Comparison of ENCODE assay signal across 28 mouse cellular contexts in genomic region chr6:98746976-98747375, GRCm38 (mm10).
DNase-seq lines count a peak whose midpoint lies in the region; ATAC-seq and TF ChIP-seq lines count a peak whose summit lies in the region.
"Had no signal": no experiment of that assay in that cellular context is flagged by ENCODE, and none has a peak within 500 bp of the region (broad histone marks: within the 10 kb centered on the region; RNA-seq: fewer than 3 reads in every experiment).

No protein-coding gene starts in this region.

- H3K79me2 ChIP-seq in C2C12 (ENCODE audit: control insufficient read depth, insufficient read depth), result no peaks in the 10 kb centered on the region
- no peaks in the 10 kb centered on the region for H3K79me2 ChIP-seq in myocyte (ENCODE audit: control insufficient read depth, insufficient read depth)

- TF ChIP-seq POLR2A in myocyte (IDR thresholded peaks at IDR 0.05; ENCODE audit: insufficient read length, low read depth), result no peak

- no peaks in the 10 kb centered on the region for H3K36me3 ChIP-seq in heart, postnatal 0 days (replicated peaks; ENCODE audit: control insufficient read depth, insufficient read depth, low read length)
- no peaks in the 10 kb centered on the region for H3K36me3 ChIP-seq in heart, embryonic 11.5 days (ENCODE audit: control insufficient read depth, insufficient read depth, low read length)
- H3K36me3 ChIP-seq in lung, embryonic 14.5 days (ENCODE audit: insufficient read depth), result no peaks in the 10 kb centered on the region
- no peaks in the 10 kb centered on the region for H3K36me3 ChIP-seq in C2C12 (ENCODE audit: control insufficient read depth, insufficient read depth)
- no peaks in the 10 kb centered on the region for H3K36me3 ChIP-seq in myocyte (ENCODE audit: control insufficient read depth, insufficient read depth)
- H3K36me3 ChIP-seq: embryonic facial prominence, embryonic 10.5 days; embryonic facial prominence, embryonic 15.5 days; forebrain, embryonic 12.5 days; G1E; hindbrain, embryonic 15.5 days; limb, embryonic 12.5 days; liver, embryonic 15.5 days; midbrain, embryonic 10.5 days; neural tube, embryonic 13.5 days had no signal

- no peak overlapping the region for H3K27ac ChIP-seq in heart, postnatal 0 days (ENCODE audit: low read depth)
- H3K27ac ChIP-seq in heart, embryonic 11.5 days (ENCODE audit: low read depth, low read length), result no peak overlapping the region
- H3K27ac ChIP-seq in lung, embryonic 14.5 days (ENCODE audit: low read depth), result no peak overlapping the region
- H3K27ac ChIP-seq: embryonic facial prominence, embryonic 10.5 days; embryonic facial prominence, embryonic 15.5 days; forebrain, embryonic 12.5 days; hindbrain, embryonic 15.5 days; layer of hippocampus, adult 2 months; left cerebral cortex, adult 2 months; limb, embryonic 12.5 days; liver, embryonic 15.5 days; midbrain, embryonic 10.5 days; neural tube, embryonic 13.5 days had no signal

- no peak overlapping the region for H3K9ac ChIP-seq in heart, postnatal 0 days (replicated peaks; ENCODE audit: low read depth, low read length)
- H3K9ac ChIP-seq in heart, embryonic 11.5 days (ENCODE audit: low read depth, low read length), result no peak overlapping the region
- no peak overlapping the region for H3K9ac ChIP-seq in lung, embryonic 14.5 days
- H3K9ac ChIP-seq: embryonic facial prominence, embryonic 15.5 days; forebrain, embryonic 12.5 days; forebrain, postnatal 0 days; hindbrain, embryonic 15.5 days; limb, embryonic 12.5 days; liver, embryonic 15.5 days; neural tube, embryonic 13.5 days had no signal

- no peak for DNase-seq in heart, postnatal 0 days (ENCODE audit: low spot score)
- peak; percentile 63 for DNase-seq in lung, embryonic 14.5 days
- no peak for DNase-seq in lung, postnatal 25 days (ENCODE audit: low spot score)
- DNase-seq: adrenal gland, postnatal 14 days; cerebellum, adult 11-12 months; cerebellum, adult 9-11 months; forebrain, postnatal 0 days; heart, postnatal 10 days; kidney, adult 9 months; kidney, postnatal 36 days; thymus, adult 2 months; thymus, postnatal 36 days had no signal

- H3K9me3 ChIP-seq in heart, postnatal 0 days (replicated peaks; ENCODE audit: control insufficient read depth, low read length), result no peaks in the 10 kb centered on the region
- H3K9me3 ChIP-seq in heart, embryonic 11.5 days (replicated peaks; ENCODE audit: control insufficient read depth, low read length), result no peaks in the 10 kb centered on the region
- no peaks in the 10 kb centered on the region for H3K9me3 ChIP-seq in lung, embryonic 14.5 days (ENCODE audit: low read depth, low read length)
- H3K9me3 ChIP-seq: embryonic facial prominence, embryonic 10.5 days; embryonic facial prominence, embryonic 15.5 days; forebrain, embryonic 12.5 days; G1E; hindbrain, embryonic 15.5 days; limb, embryonic 12.5 days; liver, embryonic 15.5 days; midbrain, embryonic 10.5 days; neural tube, embryonic 13.5 days had no signal

- no peak for ATAC-seq in heart, postnatal 0 days (ENCODE audit: insufficient read depth, low read depth)
- no peak for ATAC-seq in heart, embryonic 11.5 days (replicated peaks; ENCODE audit: insufficient number of reproducible peaks, low FRiP score, low TSS enrichment)
- no peak for ATAC-seq in lung, embryonic 14.5 days (ENCODE audit: insufficient read depth)
- ATAC-seq: forebrain, postnatal 0 days; lung, postnatal 0 days; Patski had no signal

- no peaks in the 10 kb centered on the region for H3K27me3 ChIP-seq in heart, postnatal 0 days (ENCODE audit: control insufficient read depth, insufficient read depth, low read length)
- no peaks in the 10 kb centered on the region for H3K27me3 ChIP-seq in heart, embryonic 11.5 days (ENCODE audit: control insufficient read depth, insufficient read depth, low read length)
- H3K27me3 ChIP-seq in lung, embryonic 14.5 days (ENCODE audit: insufficient read depth, low read length), result no peaks in the 10 kb centered on the region
- H3K27me3 ChIP-seq in C2C12 (ENCODE audit: control insufficient read depth, insufficient read depth, insufficient read length) (no peaks in the 10 kb centered on the region), myocyte (ENCODE audit: control insufficient read depth, insufficient read depth, insufficient read length) (no peaks in the 10 kb centered on the region)
- H3K27me3 ChIP-seq: embryonic facial prominence, embryonic 15.5 days; forebrain, embryonic 12.5 days; limb, embryonic 12.5 days; liver, embryonic 15.5 days; neural tube, embryonic 13.5 days had no signal

- H3K4me2 ChIP-seq in heart, postnatal 0 days (ENCODE audit: low read depth, low read length), result peak overlapping the region; percentile 12; the same call in 1 of the 2 replicates
- no peak overlapping the region for H3K4me2 ChIP-seq in heart, embryonic 11.5 days
- peak overlapping the region; percentile 29; the same call in 1 of the 2 replicates for H3K4me2 ChIP-seq in lung, embryonic 14.5 days
- peak overlapping the region; percentile 67 for H3K4me2 ChIP-seq in myocyte (ENCODE audit: low read depth)
- H3K4me2 ChIP-seq: embryonic facial prominence, embryonic 15.5 days; forebrain, embryonic 12.5 days; hindbrain, embryonic 15.5 days; limb, embryonic 12.5 days; liver, embryonic 15.5 days; neural tube, embryonic 13.5 days had no signal

- H3K4me1 ChIP-seq in heart, postnatal 0 days (ENCODE audit: control insufficient read depth, insufficient read depth), result no peaks in the 10 kb centered on the region
- H3K4me1 ChIP-seq in heart, embryonic 11.5 days (ENCODE audit: control insufficient read depth, insufficient read depth, low read length), result no peaks in the 10 kb centered on the region
- no peaks in the 10 kb centered on the region for H3K4me1 ChIP-seq in lung, embryonic 14.5 days (ENCODE audit: insufficient read depth)
- H3K4me1 ChIP-seq: embryonic facial prominence, embryonic 10.5 days; embryonic facial prominence, embryonic 15.5 days; forebrain, embryonic 12.5 days; hindbrain, embryonic 15.5 days; liver, embryonic 15.5 days; midbrain, embryonic 10.5 days; neural tube, embryonic 13.5 days had no signal

- H3ac ChIP-seq in C2C12 (ENCODE audit: control insufficient read depth, insufficient read length, low read depth) (peak overlapping the region; percentile 21), myocyte (ENCODE audit: control insufficient read depth, insufficient read length) (no peak overlapping the region)

- H3K4me3 ChIP-seq in heart, postnatal 0 days (ENCODE audit: low read depth, low read length), result no peak overlapping the region
- H3K4me3 ChIP-seq in heart, embryonic 11.5 days (ENCODE audit: low read depth, low read length), result no peak overlapping the region
- no peak overlapping the region for H3K4me3 ChIP-seq in lung, embryonic 14.5 days (ENCODE audit: low read depth, low read length)
- H3K4me3 ChIP-seq in C2C12 (ENCODE audit: insufficient read depth, poor library complexity, severe bottlenecking) (no peak overlapping the region), myocyte (no peak overlapping the region)
- H3K4me3 ChIP-seq: embryonic facial prominence, embryonic 10.5 days; embryonic facial prominence, embryonic 15.5 days; forebrain, embryonic 12.5 days; hindbrain, embryonic 15.5 days; layer of hippocampus, adult 2 months; left cerebral cortex, adult 2 months; limb, embryonic 12.5 days; liver, embryonic 15.5 days; midbrain, embryonic 10.5 days; neural tube, embryonic 13.5 days had no signal

- no peaks in the 10 kb centered on the region for H3K79me3 ChIP-seq in C2C12 (ENCODE audit: low read depth)

- TF ChIP-seq CTCF in heart, postnatal 0 days (IDR thresholded peaks at IDR 0.05; ENCODE audit: low read depth), result no peak
- TF ChIP-seq CTCF in lung, embryonic 14.5 days (IDR thresholded peaks at IDR 0.05; ENCODE audit: low read depth), result no peak
- no peak for TF ChIP-seq CTCF in C2C12 (IDR thresholded peaks at IDR 0.05; ENCODE audit: control insufficient read depth, insufficient read depth, insufficient read length)

- no peak for TF ChIP-seq EP300 in heart, postnatal 0 days (IDR thresholded peaks at IDR 0.05; ENCODE audit: low read depth)

- 38% methylated on average over 8 of the region's 8 CpGs for WGBS in heart, postnatal 0 days
- WGBS in heart, embryonic 11.5 days (ENCODE audit: insufficient replicate concordance), result 51% methylated on average over 8 of the region's 8 CpGs
- 29% methylated on average over 8 of the region's 8 CpGs for whole genome bisulfite sequencing in lung, embryonic 14.5 days

TF ChIP-seq in C2C12, 6 proteins besides CTCF, POLR2A, EP300 and RAD21:
- TF ChIP-seq MYOG (IDR thresholded peaks at IDR 0.05; ENCODE audit: control insufficient read depth, extremely low read depth, insufficient read length) (no peak), MYOD1 (IDR thresholded peaks at IDR 0.05; ENCODE audit: control insufficient read depth, insufficient read length, low read depth) (no peak), FOSL1 (IDR thresholded peaks at IDR 0.05; ENCODE audit: insufficient read depth, low read length, poor library complexity, severe bottlenecking) (no peak), USF1 (IDR thresholded peaks at IDR 0.05; ENCODE audit: low read depth) (no peak), CEBPB (IDR thresholded peaks at IDR 0.05; ENCODE audit: low read depth) (no peak), MAX (IDR thresholded peaks at IDR 0.05) (no peak)

TF ChIP-seq in myocyte, 11 proteins besides CTCF, POLR2A, EP300 and RAD21:
- no peak for TF ChIP-seq REST (IDR thresholded peaks at IDR 0.05; ENCODE audit: insufficient read depth, insufficient read length)
- no peak for TF ChIP-seq CEBPB (IDR thresholded peaks at IDR 0.05; ENCODE audit: insufficient read depth, poor library complexity, severe bottlenecking)
- no peak for TF ChIP-seq TCF3 (IDR thresholded peaks at IDR 0.05; ENCODE audit: insufficient read length, low read depth)
- no peak for TF ChIP-seq MYOG (IDR thresholded peaks at IDR 0.05; ENCODE audit: control insufficient read depth in 1 of 3, insufficient read depth in 1 of 3, insufficient read length in 2 of 3, low read depth in 2 of 3)
- no peak for TF ChIP-seq MYOD1 (IDR thresholded peaks at IDR 0.05; ENCODE audit: control insufficient read depth in 1 of 3, insufficient read length in 2 of 3, low read depth in 2 of 3)
- no peak for TF ChIP-seq USF1 (IDR thresholded peaks at IDR 0.05; ENCODE audit: low read depth)
- no peak for TF ChIP-seq MAX (IDR thresholded peaks at IDR 0.05; ENCODE audit: low read depth)
- TF ChIP-seq TCF12 (IDR thresholded peaks at IDR 0.05; ENCODE audit: insufficient read depth, poor library complexity, severe bottlenecking), result no peak
- TF ChIP-seq SRF (IDR thresholded peaks at IDR 0.05; ENCODE audit: control insufficient read depth, insufficient read length, low read depth), result no peak
- TF ChIP-seq E2F4 (IDR thresholded peaks at IDR 0.05; ENCODE audit: insufficient read depth), result no peak
- TF ChIP-seq POLR2AphosphoS2 (IDR thresholded peaks at IDR 0.05; ENCODE audit: insufficient read length, low read depth), result no peak
TF ChIP-seq in myocyte: peak in this region for 0.
